Mouse (Mus musculus) liver, adult (tissue): ENCODE measurements at regions not wholly inside any gene's neighbourhood (a gene's known extent, or its start where the extent isn't known, plus 50 kb on each side); places are given as distances from the start of the nearest gene placed in this dataset.

Experiments used
- GATA4 ChIP-seq: IDR thresholded peaks from 2 replicates; pipeline ENCODE4 v1.6.1; 2014; ENCODE audit warnings: mild to moderate bottlenecking, low read length; ENCODE audit not compliant: insufficient replicate concordance

- TF ChIP-seq GATA4, result no peak
Observed at GRCm38 (mm10) chr6:143491380-143491779, 324.4 kb downstream of the Etnk1 start.

- no peak for TF ChIP-seq GATA4
Observed at GRCm38 (mm10) chr6:143493543-143493942, 326.5 kb downstream of the Etnk1 start.

- TF ChIP-seq GATA4, result no peak
Observed at GRCm38 (mm10) chr6:143494341-143494740, 327.3 kb downstream of the Etnk1 start.

DNA sequence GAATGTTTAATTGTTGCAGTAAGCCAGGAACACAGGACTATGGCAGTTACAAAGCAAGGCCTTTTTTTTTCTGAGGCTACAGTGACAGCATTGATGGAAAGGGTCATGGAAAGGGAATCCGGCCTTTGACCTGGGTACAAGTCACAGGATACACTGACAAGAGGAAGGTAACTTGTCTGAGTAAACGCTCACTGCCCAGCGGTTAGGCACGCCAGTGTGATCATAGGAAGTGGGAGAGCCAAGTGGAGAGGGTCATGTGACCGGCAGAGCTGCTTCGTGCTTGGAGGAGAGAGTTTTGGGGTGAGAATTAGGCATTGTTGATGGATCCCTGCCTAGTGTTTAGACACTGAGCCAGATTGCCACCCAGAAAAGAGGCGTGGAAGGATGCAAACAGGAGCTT is 327.9 kb downstream of the Etnk1 start:
- no peak for TF ChIP-seq GATA4

- TF ChIP-seq GATA4, result no peak
Observed at GRCm38 (mm10) chr6:143498764-143499163, 331.7 kb downstream of the Etnk1 start.

DNA sequence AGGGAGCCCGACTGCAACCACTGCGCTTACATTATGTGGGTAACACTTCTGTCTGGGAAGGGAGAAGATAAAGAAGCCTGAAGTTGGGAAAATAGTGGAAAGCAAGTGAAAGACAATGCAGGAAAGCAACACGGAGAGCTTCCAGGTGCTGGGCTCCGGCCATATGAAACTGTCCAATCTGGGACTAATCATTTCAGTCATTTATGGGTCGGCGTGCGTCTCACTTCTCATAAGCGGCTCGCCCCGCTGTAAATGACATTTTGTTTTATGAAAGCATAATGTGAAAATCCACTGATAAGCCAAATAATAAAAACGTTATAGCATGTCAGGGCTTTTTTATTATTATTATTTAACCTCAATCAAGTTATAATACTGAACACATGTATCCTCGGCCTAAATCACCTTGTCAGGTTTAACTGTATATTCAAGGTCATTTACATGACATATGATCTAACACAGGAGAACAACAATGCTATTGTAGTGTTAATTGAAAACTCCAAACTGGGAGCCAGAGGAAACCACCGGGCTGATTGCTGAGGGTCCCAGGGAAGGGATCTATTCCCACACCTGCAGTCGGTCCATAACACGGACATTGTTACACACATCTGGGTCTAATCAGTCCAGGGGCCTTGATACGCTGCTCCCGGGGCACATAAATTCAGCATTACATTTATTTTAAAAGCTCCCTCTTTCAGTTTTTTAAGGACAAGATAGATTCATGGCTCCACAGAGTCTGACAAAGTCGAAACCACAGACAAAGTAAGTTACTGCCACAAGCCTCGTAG is 332.4 kb downstream of the Etnk1 start:
- no peak for TF ChIP-seq GATA4

DNA sequence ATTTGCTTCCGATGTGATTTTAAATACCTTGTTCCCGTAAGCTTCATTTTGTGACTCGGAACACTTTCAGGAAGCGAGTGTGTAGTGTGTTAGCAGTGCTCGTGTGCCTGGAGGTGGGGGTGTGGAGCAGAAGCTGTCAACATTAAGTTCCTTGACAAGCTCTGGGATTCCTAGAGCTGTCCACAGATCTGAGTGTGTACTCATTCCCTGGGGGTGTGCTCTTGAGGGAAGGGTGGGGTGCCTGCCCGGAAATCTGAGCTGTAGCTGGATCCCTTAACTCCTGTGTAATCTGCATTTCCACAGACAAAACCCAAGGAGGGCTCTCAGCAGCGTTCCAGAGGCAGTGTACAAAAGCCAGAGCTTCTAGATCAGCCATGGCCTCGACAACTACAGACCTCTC is 335.8 kb downstream of the Etnk1 start:
- no peak for TF ChIP-seq GATA4

- no peak for TF ChIP-seq GATA4
Observed at GRCm38 (mm10) chr6:143503953-143504352, 336.9 kb downstream of the Etnk1 start.

- peak; percentile 72; the same call in 1 of the 2 replicates for TF ChIP-seq GATA4
Observed at GRCm38 (mm10) chr6:143513459-143513858, 346.4 kb downstream of the Etnk1 start.

DNA sequence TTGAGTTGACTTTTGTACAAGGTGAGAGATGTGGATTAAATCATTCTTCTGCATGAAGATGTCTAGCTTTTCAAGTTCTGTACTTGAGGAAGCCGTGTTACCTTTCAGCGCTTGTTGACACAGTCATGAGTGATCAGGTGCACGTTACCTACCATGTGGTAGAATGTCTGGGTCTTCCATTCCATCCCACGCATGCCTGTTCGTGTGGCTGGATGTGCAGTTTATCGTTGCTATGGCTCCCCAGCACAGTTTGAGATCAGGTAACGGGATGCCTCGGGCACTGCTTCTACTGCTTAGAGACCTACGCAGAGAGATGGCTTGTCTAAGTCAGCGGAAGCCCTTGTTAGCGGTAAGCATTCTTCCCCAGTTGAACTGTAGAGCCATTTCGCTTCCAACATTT is 348.1 kb downstream of the Etnk1 start:
- TF ChIP-seq GATA4, result no peak

GRCm38 (mm10) chr6:143516746-143517145 is 349.7 kb downstream of the Etnk1 start:
- no peak for TF ChIP-seq GATA4

GRCm38 (mm10) chr6:143518476-143518875 is 351.5 kb downstream of the Etnk1 start:
- TF ChIP-seq GATA4, result no peak

DNA sequence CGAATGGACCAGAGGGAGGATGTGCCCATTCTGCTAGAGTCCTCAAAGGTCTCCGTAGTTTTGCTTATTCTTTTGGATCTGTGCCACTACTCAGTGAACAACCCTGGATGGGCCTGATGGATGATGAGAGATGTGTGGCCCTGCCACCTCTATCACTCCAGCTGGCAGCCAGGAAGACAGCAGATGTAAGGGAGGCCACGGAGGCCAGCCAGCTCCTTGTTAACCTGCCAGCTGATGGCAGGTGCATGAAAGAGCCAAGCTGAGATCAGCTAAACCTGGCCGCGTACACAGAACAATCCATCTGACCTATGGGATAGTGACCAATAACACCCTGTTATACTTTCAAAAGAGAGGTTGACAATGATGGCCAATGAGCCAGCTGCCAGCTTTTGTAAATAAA is 352.6 kb downstream of the Etnk1 start:
- TF ChIP-seq GATA4, result no peak

GRCm38 (mm10) chr6:143525092-143525491 is 358.1 kb downstream of the Etnk1 start:
- no peak for TF ChIP-seq GATA4

DNA sequence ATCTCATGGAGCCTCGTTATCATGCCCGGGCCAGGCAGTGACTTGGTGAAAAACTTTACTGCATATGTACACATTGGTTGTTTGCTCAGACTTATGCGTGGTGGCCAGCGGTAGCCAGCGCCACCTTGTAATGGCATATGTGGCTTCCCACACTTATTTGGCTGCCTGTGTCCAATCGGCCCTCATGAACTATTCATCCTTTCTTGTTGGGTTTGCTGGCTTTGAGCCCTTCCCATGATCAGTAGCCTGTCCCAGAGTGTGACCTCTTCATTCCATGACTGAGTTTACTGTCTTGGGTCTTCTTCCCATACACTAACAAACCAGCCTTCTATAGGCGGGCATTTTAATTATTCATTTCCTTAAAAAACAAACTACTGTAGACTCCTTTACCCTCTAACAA is 361.9 kb downstream of the Etnk1 start:
- no peak for TF ChIP-seq GATA4

DNA sequence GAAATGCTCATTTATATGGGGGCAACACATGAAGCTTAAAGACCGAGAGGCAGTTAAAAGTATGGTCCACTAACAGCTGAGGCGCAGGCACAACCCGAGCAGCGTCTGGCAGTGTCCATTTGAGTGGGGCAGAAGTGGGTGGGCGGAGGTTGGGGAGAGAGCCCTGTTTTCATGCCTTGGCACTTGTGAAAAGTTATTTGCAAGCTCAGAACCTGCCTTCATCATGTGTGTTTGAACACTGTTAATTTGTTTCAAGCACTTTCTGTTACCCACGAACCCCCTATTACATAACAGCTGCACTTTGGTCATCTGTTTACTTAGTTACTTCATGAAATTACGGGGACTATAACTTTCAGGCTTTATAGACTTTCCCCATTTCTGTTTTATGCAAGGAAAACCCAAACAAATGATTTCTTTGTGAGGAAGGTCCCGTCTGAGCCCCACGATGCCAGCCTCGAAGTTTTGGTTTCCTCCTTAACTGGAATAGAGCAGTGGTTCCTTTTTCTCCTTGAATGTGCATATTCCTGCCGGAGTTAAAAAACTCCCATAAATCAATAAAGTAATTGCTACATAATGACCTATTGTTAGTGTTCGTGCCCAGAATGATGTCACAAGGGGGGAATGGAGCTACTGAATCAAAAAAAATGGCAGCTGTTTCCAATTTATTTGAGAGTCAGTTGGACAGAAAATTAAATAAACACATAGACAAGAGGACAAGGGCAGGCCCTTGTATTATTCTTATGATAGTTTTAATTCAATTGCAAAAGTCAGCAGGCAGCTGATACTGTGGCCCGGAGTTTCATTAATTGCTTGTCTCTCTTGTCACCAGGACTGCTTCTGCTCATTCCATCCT is 363.6 kb downstream of the Etnk1 start:
- TF ChIP-seq GATA4, result 0 out of 2 replicates have a peak, but pooled peaks have one; percentile 14
